Mouse (Mus musculus) left cerebral cortex, adult 2 months (tissue): ENCODE results near the gene Gm8994. TPM values are rescaled to one million over a fixed set of nuclear protein-coding genes. Genes with fewer than 3 reads are reported as not detected.
"Not testable (repeated sequence)": the region's sequence is repeated elsewhere in the genome, so short reads cannot be mapped to it uniquely, and the experiment has no call there.

Source experiments
- DNase-seq, 2 experiments: peaks; one replicate each; pipeline ENCODE4 v3.0.0; 2021 to 2022; ENCODE audit warnings: low spot score in 2 of 2, mixed read lengths in 1 of 2; ENCODE audit errors: extremely low spot score in 1 of 2
- H3K27ac ChIP-seq: fragments of 200-600 bp; 2 replicates; pipeline ENCODE4 v1.8.1; 2022
- H3K4me3 ChIP-seq: fragments of 200-600 bp; 2 replicates; pipeline ENCODE4 v1.8.1; 2022
- CTCF ChIP-seq: fragments of 200-600 bp; IDR thresholded peaks from 2 replicates; pipeline ENCODE4 v1.8.1; 2022; ENCODE audit warnings: antibody characterized with exemption, mild to moderate bottlenecking, moderate library complexity
- intact Hi-C: fragments of 180-260 bp; cut with DNase I; formaldehyde crosslinking; loops from one replicate; pipeline ENCODE4 v1.15.1; 2025
- long read RNA-seq, 2 experiments: library from polyadenylated mRNA; stranded (forward); transcript quantifications; one replicate each; pipeline ENCODE4 v2.0.0; 2021; ENCODE audit warnings: borderline mapping rate in 2 of 2
- total RNA-seq, 2 experiments: library from RNA; stranded (reverse); gene quantifications; 2 replicates each; pipeline ENCODE4 v1.2.3; 2021

Gene Gm8994
- total RNA-seq: not detected
- long read RNA-seq, experiment 1: 0 reads
- long read RNA-seq, experiment 2: 0 reads

- intact Hi-C loops, H3K27ac ChIP-seq, H3K4me3 ChIP-seq, DNase-seq: not testable (repeated sequence)
Observed at GRCm38 (mm10) chr6:136327239-136327638, at the start of gene Gm8994. TSS of gene Gm8994 (plus strand) at chr6:136327539.

GRCm38 (mm10) chr6:136277685-136278084 is 49.7 kb upstream of the Gm8994 start:
- DNase-seq: no peak
- intact Hi-C loops: no loop called here
- TF ChIP-seq CTCF: no peak
- H3K27ac ChIP-seq: no peak overlapping the region
- H3K4me3 ChIP-seq: no peak overlapping the region

- intact Hi-C loops: no loop called here
- TF ChIP-seq CTCF: no peak
- Histone ChIP-seq H3K4me3 (no peak overlapping the region), H3K27ac (no peak overlapping the region)
- no peak for DNase-seq
Observed at GRCm38 (mm10) chr6:136284565-136284964, 42.8 kb upstream of the Gm8994 start.

DNA sequence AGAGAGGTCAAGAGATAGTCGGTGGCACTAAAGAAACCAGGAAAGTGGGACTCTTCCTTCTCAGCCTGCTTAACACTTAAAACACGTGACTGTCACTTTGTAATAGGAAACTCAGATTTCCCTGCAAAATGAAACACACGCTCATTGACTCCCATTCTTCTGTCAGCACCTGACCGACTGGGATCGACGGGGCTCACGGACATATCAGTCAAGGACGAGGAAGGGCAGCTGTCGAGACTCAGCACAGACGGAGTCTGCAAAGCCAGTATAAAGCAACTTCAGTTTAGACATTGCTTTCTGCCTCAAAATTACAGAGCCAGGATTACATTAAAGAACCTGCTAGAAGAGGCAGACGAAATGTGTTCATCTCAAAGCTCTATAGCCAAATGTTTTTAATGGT is 41.2 kb upstream of the Gm8994 start:
- Histone ChIP-seq H3K27ac (peak overlapping the region; percentile 32; the same call in 1 of the 2 replicates), H3K4me3 (no peak overlapping the region)
- no peak for DNase-seq
- intact Hi-C loops: loop anchor here (5.0 kb wide), 1 partner anchor 104 kb away; no protein-coding TSS in a partner anchor
- no peak for TF ChIP-seq CTCF

- Histone ChIP-seq H3K27ac (peak overlapping the region; percentile 32; the same call in 1 of the 2 replicates), H3K4me3 (no peak overlapping the region)
- no peak for DNase-seq
- intact Hi-C loops: loop anchor here (5.0 kb wide), 1 partner anchor 104 kb away; no protein-coding TSS in a partner anchor
- TF ChIP-seq CTCF: no peak
Observed at GRCm38 (mm10) chr6:136286589-136286988, 40.8 kb upstream of the Gm8994 start.

- intact Hi-C loops: no loop called here
- no peak for DNase-seq
- H3K27ac ChIP-seq: no peak overlapping the region
- no peak overlapping the region for H3K4me3 ChIP-seq
- TF ChIP-seq CTCF: no peak
Observed at GRCm38 (mm10) chr6:136291424-136291823, 35.9 kb upstream of the Gm8994 start.

DNA sequence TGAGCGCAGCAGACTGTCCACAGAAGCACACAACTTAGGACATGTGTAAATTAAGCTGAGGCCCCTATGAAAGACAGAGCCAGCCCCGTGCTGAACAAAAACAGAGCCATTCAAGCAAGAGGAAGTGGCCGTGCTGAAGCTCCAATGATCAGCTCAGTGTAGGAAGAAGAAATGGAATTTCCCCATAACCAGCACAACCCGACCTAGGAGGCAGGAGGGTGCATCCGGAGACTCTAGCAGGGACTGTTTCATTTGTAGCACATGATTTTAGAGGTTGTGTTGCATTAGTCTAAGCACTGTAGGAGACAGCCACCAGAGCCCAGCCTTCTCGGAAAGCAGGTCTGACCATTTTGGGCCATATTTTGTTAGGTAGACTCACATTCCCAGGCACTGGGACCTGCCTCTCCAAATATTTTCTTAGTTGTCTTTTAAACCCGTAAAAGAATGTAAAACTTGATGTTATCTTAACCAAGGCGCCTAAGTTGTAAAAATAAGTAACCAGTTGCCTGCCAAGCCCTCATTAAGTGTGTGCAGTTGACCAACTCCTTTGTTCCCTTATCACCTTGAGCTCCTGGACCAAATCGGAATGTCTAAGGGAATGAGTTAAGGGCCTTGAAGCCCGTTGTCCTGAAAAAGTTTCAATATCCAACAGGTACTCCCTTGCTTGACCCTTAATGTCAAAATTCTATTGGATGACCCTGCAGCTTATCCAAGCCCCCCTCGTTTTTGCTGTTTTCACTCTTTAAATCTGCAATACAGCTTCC is 35.2 kb upstream of the Gm8994 start:
- no peak for TF ChIP-seq CTCF
- Histone ChIP-seq H3K4me3 (no peak overlapping the region), H3K27ac (no peak overlapping the region)
- no peak for DNase-seq
- intact Hi-C loops: no loop called here

DNA sequence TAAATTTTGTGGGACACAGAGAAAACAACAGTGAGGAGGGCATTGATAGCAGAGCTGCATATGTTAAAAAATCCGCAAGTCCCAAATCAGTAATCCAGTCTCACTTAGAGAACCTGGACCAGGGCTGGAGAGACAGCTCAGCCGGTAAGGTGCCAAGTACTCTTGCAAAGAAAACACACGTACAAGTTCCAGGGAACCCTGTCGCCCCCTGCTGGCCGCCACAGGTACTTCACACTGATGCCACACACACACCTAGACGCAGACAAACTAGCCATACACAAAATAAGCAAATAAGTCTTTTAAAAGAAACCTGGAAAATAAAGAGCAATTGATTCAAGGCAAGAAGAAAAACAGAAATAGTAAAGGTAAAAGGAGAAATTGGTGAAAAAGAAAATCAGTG is 33.6 kb upstream of the Gm8994 start:
- intact Hi-C loops: no loop called here
- no peak for DNase-seq
- Histone ChIP-seq H3K27ac (no peak overlapping the region), H3K4me3 (no peak overlapping the region)
- TF ChIP-seq CTCF: peak; percentile 39

- no peak for DNase-seq
- no peak overlapping the region for H3K4me3 ChIP-seq
- intact Hi-C loops: no loop called here
- TF ChIP-seq CTCF: no peak
- H3K27ac ChIP-seq: no peak overlapping the region
Observed at GRCm38 (mm10) chr6:136295821-136296220, 31.5 kb upstream of the Gm8994 start.

DNA sequence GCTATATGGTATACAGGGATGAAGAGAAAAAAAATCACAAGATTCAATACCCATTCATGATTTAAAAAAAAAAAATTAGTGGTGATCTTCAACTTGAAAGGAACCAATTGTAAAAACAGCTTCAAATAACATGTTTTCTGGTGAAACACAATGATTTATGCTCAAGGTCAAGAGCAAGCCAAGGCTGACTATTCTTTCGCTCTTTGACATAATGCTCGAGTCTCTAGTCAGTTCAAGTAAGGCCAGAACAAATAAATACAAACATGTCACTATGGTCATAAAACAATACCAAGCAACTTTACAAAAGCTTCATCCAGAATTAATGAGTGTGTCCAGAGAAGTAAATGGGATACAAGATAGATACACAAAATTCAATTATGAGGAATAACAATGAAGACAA is 31.1 kb upstream of the Gm8994 start:
- Histone ChIP-seq H3K27ac (no peak overlapping the region), H3K4me3 (no peak overlapping the region)
- TF ChIP-seq CTCF: no peak
- intact Hi-C loops: no loop called here
- DNase-seq: no peak

DNA sequence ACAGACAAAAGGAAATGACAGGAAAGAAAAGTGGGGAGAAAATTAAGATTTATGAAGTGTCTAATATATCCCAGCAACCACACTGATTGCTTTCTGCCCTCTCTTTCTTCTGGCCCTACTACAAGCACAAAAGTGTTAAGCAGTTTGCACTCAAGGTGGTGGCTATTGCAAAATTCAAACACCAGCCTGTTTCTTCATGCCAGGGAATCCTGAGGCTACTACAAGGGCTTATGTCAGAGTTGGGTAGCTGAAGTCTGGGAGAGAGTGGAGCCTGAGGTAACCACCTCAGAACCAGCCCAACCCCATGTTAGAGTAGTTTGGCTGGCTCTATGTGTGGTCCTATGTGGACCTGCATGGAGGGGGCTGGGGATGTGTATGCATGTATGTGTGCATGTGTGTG is 23.8 kb upstream of the Gm8994 start:
- DNase-seq: no peak
- intact Hi-C loops: no loop called here
- peak overlapping the region; percentile 97 for H3K27ac ChIP-seq
- no peak for TF ChIP-seq CTCF
- no peak overlapping the region for H3K4me3 ChIP-seq

DNA sequence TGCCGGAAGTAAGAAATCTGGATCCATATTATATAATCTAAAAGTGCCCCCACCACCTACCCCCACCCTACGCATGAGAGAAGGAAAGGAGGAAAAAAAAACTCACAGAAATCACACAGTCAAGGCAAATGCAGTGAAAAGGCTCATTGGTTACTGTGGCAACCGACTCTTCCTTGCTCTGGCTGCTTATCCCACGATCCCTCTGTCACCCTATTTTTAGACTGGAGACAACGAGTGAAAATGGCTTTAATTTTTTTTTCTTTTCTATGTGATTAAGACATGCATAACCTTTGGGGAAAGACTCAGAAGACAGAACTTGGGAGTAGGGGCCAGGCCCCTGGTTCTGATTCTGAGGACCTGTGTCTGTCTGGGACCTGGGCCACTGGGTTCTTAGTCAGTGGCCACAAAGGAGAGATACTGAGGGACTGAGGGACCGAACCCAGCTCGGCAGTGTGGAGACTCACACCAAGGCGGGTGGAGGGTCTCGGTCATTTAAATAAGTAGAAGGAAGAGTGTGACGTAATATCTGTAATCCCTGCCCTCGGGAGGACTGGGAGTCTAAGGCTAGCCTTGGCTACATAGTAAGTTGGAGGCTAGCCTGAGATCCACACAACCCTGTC is 22.9 kb upstream of the Gm8994 start:
- DNase-seq: peak; percentile 28 to 43
- no peak for TF ChIP-seq CTCF
- no peak overlapping the region for H3K4me3 ChIP-seq
- peak overlapping the region; percentile 97 for H3K27ac ChIP-seq
- intact Hi-C loops: loop anchor here (2.0 kb wide), 2 partner anchors 38 to 132 kb away; partner anchors contain the start of gene Grin2b

DNA sequence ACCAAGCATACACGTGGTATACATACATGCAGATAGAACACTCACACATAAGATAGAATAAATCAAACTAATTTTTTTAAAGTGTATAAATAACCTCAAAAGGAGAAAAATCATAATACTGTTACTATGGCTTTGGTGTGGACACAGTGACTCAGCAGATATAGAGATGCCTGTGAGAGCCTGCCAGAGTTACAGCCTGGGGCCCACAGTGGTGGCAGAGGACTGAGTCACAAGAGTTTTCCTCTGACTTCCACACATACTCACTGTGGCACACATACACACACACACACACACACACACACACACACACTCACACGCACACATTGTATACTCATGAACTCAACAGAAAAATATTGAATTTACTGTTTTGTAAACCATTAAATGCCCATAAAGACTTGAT is 17.9 kb upstream of the Gm8994 start:
- no peak for DNase-seq
- no peak for TF ChIP-seq CTCF
- Histone ChIP-seq H3K27ac (no peak overlapping the region), H3K4me3 (no peak overlapping the region)
- intact Hi-C loops: no loop called here

GRCm38 (mm10) chr6:136328416-136328815 is 1.1 kb downstream of the Gm8994 start:
- intact Hi-C loops, DNase-seq, H3K27ac ChIP-seq, H3K4me3 ChIP-seq: not testable (repeated sequence)
